Comparison of ENCODE assay signal across 8 mouse cellular contexts in genomic region chr2:30929483-30930045, GRCm38 (mm10). TPM values are rescaled to one million over a fixed set of nuclear protein-coding genes. Genes with fewer than 3 reads are reported as not detected.
DNase-seq lines count a peak whose midpoint lies in the region; ATAC-seq and TF ChIP-seq lines count a peak whose summit lies in the region.

Ptges (minus strand) TSS chr2:30929863.

- 0 out of 2 replicates have a peak within 1 kb of the TSS, but pooled peaks have one; percentile 4 for H3K27ac ChIP-seq in cerebellum, adult 2 months (ENCODE audit: insufficient read depth, low read length)
- H3K27ac ChIP-seq in forebrain, postnatal 0 days (ENCODE audit: low read depth, low read length): peak within 1 kb of the TSS; percentile 50; the same call in 1 of the 2 replicates
- H3K27ac ChIP-seq in lung, postnatal 0 days (ENCODE audit: low read length): peak within 1 kb of the TSS; percentile 88

- intact Hi-C loops in heart, postnatal 36 days (cut with DNase I): loop anchor here (5.0 kb wide), 1 partner anchor 102 kb away; no protein-coding TSS in a partner anchor

- ATAC-seq in forebrain, postnatal 0 days: peak; percentile 83
- peak; percentile 32 for ATAC-seq in lung, postnatal 0 days

- 2% methylated on average over 23 of the region's 23 CpGs for WGBS in cerebellum, adult 2 months
- WGBS in forebrain, postnatal 0 days: 2% methylated on average over 23 of the region's 23 CpGs
- WGBS in lung, postnatal 0 days: 2% methylated on average over 23 of the region's 23 CpGs

- peak; percentile 66 for TF ChIP-seq CTCF in cerebellum, adult 2 months (IDR thresholded peaks at IDR 0.05; ENCODE audit: borderline replicate concordance, insufficient read depth, low read depth, low read length)
- peak; percentile 72 for TF ChIP-seq CTCF in forebrain, postnatal 0 days (IDR thresholded peaks at IDR 0.05; ENCODE audit: low read depth)
- TF ChIP-seq CTCF in lung, postnatal 0 days (IDR thresholded peaks at IDR 0.05): peak; percentile 79

- peak within 1 kb of the TSS; percentile 66 for H3K4me2 ChIP-seq in forebrain, postnatal 0 days (ENCODE audit: low read depth)
- H3K4me2 ChIP-seq in lung, postnatal 0 days (replicated peaks; ENCODE audit: low read depth, low read length): peak within 1 kb of the TSS; percentile 56

- peak; percentile 35; the same call in 1 of the 2 replicates for TF ChIP-seq POLR2A in cerebellum, adult 2 months (IDR thresholded peaks at IDR 0.05; ENCODE audit: borderline replicate concordance, insufficient read depth, low read length)

- no peak for TF ChIP-seq EP300 in lung, postnatal 0 days (IDR thresholded peaks at IDR 0.05)

- H3K9me3 ChIP-seq in forebrain, postnatal 0 days (ENCODE audit: low read length): no peaks in the 10 kb centered on the region
- H3K9me3 ChIP-seq in lung, postnatal 0 days (ENCODE audit: low read length): no peaks in the 10 kb centered on the region

- H3K4me1 ChIP-seq in cerebellum, adult 2 months (ENCODE audit: control insufficient read depth, insufficient read depth, low read length): peaks cover 4% of the 10 kb centered on the region; the same call in 1 of the 2 replicates
- H3K4me1 ChIP-seq in forebrain, postnatal 0 days (ENCODE audit: insufficient read depth): peaks cover 4% of the 10 kb centered on the region
- peaks cover 17% of the 10 kb centered on the region; the same call in 1 of the 2 replicates for H3K4me1 ChIP-seq in lung, postnatal 0 days (ENCODE audit: insufficient read depth, low read depth, low read length)

- DNase-seq in NIH3T3 (ENCODE audit: low read depth): peak; percentile 86
- DNase-seq in cerebellum, adult 2 months: peak; percentile 82
- DNase-seq in forebrain, postnatal 0 days: peak; percentile 88
- peak; percentile 70 to 78 for DNase-seq in heart, postnatal 36 days
- peak; percentile 66 to 70 for DNase-seq in layer of hippocampus, adult 8-10 months (ENCODE audit: low spot score in 2 of 2)
- DNase-seq in lung, postnatal 0 days (ENCODE audit: low spot score): peak; percentile 87
- peak; percentile 84 for DNase-seq in retina, embryonic 14.5 days (ENCODE audit: low spot score)
- peak; percentile 82 for DNase-seq in thymus, postnatal 4 days

- no peaks in the 10 kb centered on the region for H3K27me3 ChIP-seq in cerebellum, adult 2 months (ENCODE audit: control insufficient read depth, insufficient read depth, low read length)
- no peaks in the 10 kb centered on the region for H3K27me3 ChIP-seq in forebrain, postnatal 0 days (ENCODE audit: insufficient read depth, low read length)
- H3K27me3 ChIP-seq in lung, postnatal 0 days (replicated peaks; ENCODE audit: insufficient read depth, low read length): no peaks in the 10 kb centered on the region

- H3K36me3 ChIP-seq in forebrain, postnatal 0 days (ENCODE audit: insufficient read depth): no peaks in the 10 kb centered on the region
- no peaks in the 10 kb centered on the region for H3K36me3 ChIP-seq in lung, postnatal 0 days (ENCODE audit: insufficient read depth, low read length)

- peak within 1 kb of the TSS; percentile 69 for H3K4me3 ChIP-seq in cerebellum, adult 2 months (replicated peaks; ENCODE audit: insufficient read depth, low read depth, low read length)
- peak within 1 kb of the TSS; percentile 32 for H3K4me3 ChIP-seq in forebrain, postnatal 0 days (ENCODE audit: low read depth, low read length)
- H3K4me3 ChIP-seq in lung, postnatal 0 days (ENCODE audit: low read depth, low read length): peak within 1 kb of the TSS; percentile 19; the same call in 1 of the 2 replicates

- H3K9ac ChIP-seq in forebrain, postnatal 0 days: peak within 1 kb of the TSS; percentile 58
- no peak within 1 kb of the TSS for H3K9ac ChIP-seq in lung, postnatal 0 days (replicated peaks; ENCODE audit: low read depth)

RNA-seq across cellular contexts. Expression of gene Ptges, which starts in this region (rescaled TPM):
- polyA plus RNA-seq in cerebellum, adult 2 months (2012; rRNA removed): 3.7 and 4.3 TPM in 2 replicates
- total RNA-seq in forebrain, postnatal 0 days (2014; rRNA removed): 4.2 and 6.3 TPM in 2 replicates
- 4.8 TPM in 2 replicates for polyA plus RNA-seq in forebrain, postnatal 0 days (2015; fragmentation: Nextera tagmentation; extraction: Ambion mirVana)
- 1 to 10 TPM; 1.7 to 1.9 TPM for total RNA-seq in heart, postnatal 36 days (2021)
- 1 to 10 TPM; 3.4 to 5.4 (median 5.2) TPM for total RNA-seq in layer of hippocampus, adult 8-10 months (2022)
- polyA plus RNA-seq in lung, postnatal 0 days (2015; fragmentation: Nextera tagmentation; extraction: Ambion mirVana): 20.0 and 29.8 TPM in 2 replicates

Comparison
In these comparisons a context has a peak if more than half of its experiments do, and no peak if none do; other contexts are left out.
1. Peak in every context shown above with its lines: DNase-seq, ATAC-seq, H3K4me3 ChIP-seq and H3K27ac ChIP-seq.
2. H3K27ac ChIP-seq: peak in every context shown above with its lines; median percentile 88 in lung, postnatal 0 days; 50 in forebrain, postnatal 0 days; 4 in cerebellum, adult 2 months.
3. H3K4me3 ChIP-seq: peak in every context shown above with its lines; median percentile 69 in cerebellum, adult 2 months; 32 in forebrain, postnatal 0 days; 19 in lung, postnatal 0 days.